24 mouse cellular contexts compared by ENCODE assay signal in genomic region chr12:48819168-48819567, GRCm38 (mm10).
"Had no signal": no experiment of that assay in that cellular context is flagged by ENCODE, and none has a peak within 500 bp of the region (broad histone marks: within the 10 kb centered on the region; RNA-seq: fewer than 3 reads in every experiment).

No protein-coding gene starts in this region.

- H3K4me2 ChIP-seq: embryonic facial prominence, embryonic 12.5 days; embryonic facial prominence, embryonic 13.5 days; embryonic facial prominence, embryonic 15.5 days; forebrain, embryonic 12.5 days; forebrain, embryonic 13.5 days; forebrain, embryonic 15.5 days had no signal

- H3K4me3 ChIP-seq: embryonic facial prominence, embryonic 10.5 days; embryonic facial prominence, embryonic 12.5 days; embryonic facial prominence, embryonic 13.5 days; embryonic facial prominence, embryonic 15.5 days; erythroblast, embryonic 14.5 days; forebrain, embryonic 10.5 days; forebrain, embryonic 12.5 days; forebrain, embryonic 13.5 days; forebrain, embryonic 15.5 days; gastrocnemius, adult 2 months; heart, adult 2 months had no signal

- DNase-seq: cerebellum, adult 9-11 months; cerebellum, postnatal 10 days; cerebellum, postnatal 14 days; cerebellum, postnatal 25 days; cerebellum, postnatal 36 days; embryo, embryonic 11 days; forebrain, postnatal 0 days; gastrocnemius, adult 2 months; gastrocnemius, postnatal 10 days; gastrocnemius, postnatal 14 days; gastrocnemius, postnatal 25 days; gastrocnemius, postnatal 36 days; heart, adult 11 months; heart, adult 18-20 months; heart, adult 2 months had no signal

- ATAC-seq: forebrain, postnatal 0 days had no signal

- H3K9me3 ChIP-seq: embryonic facial prominence, embryonic 10.5 days; embryonic facial prominence, embryonic 12.5 days; embryonic facial prominence, embryonic 13.5 days; embryonic facial prominence, embryonic 15.5 days; forebrain, embryonic 10.5 days; forebrain, embryonic 12.5 days; forebrain, embryonic 13.5 days; forebrain, embryonic 15.5 days had no signal

- H3K4me1 ChIP-seq: embryonic facial prominence, embryonic 10.5 days; embryonic facial prominence, embryonic 12.5 days; embryonic facial prominence, embryonic 13.5 days; embryonic facial prominence, embryonic 15.5 days; forebrain, embryonic 10.5 days; forebrain, embryonic 12.5 days; forebrain, embryonic 13.5 days; forebrain, embryonic 15.5 days had no signal

- H3K36me3 ChIP-seq: embryonic facial prominence, embryonic 10.5 days; embryonic facial prominence, embryonic 12.5 days; embryonic facial prominence, embryonic 13.5 days; embryonic facial prominence, embryonic 15.5 days; forebrain, embryonic 10.5 days; forebrain, embryonic 12.5 days; forebrain, embryonic 15.5 days had no signal

- H3K27ac ChIP-seq: embryonic facial prominence, embryonic 10.5 days; embryonic facial prominence, embryonic 12.5 days; embryonic facial prominence, embryonic 13.5 days; embryonic facial prominence, embryonic 15.5 days; forebrain, embryonic 10.5 days; forebrain, embryonic 12.5 days; forebrain, embryonic 13.5 days; forebrain, embryonic 15.5 days; gastrocnemius, adult 2 months; heart, adult 2 months had no signal

- H3K9ac ChIP-seq: embryonic facial prominence, embryonic 12.5 days; embryonic facial prominence, embryonic 13.5 days; embryonic facial prominence, embryonic 15.5 days; forebrain, embryonic 12.5 days; forebrain, embryonic 13.5 days; forebrain, embryonic 15.5 days; forebrain, postnatal 0 days had no signal

- H3K27me3 ChIP-seq: embryonic facial prominence, embryonic 12.5 days; embryonic facial prominence, embryonic 13.5 days; embryonic facial prominence, embryonic 15.5 days; forebrain, embryonic 12.5 days; forebrain, embryonic 13.5 days; forebrain, embryonic 15.5 days had no signal
